Mouse (Mus musculus) megakaryocyte-erythroid progenitor cell, adult 5-6 weeks (primary cell): ENCODE data around the gene Psd. TPM values are rescaled to one million over a fixed set of nuclear protein-coding genes. Genes with fewer than 3 reads are reported as not detected.

Source experiments
- ATAC-seq: replicated peaks from 2 replicates; pipeline ENCODE4 v1.8.0; 2016; ENCODE audit warnings: mild to moderate bottlenecking, inconsistent platforms; ENCODE audit not compliant: severe bottlenecking, poor library complexity, low FRiP score, low TSS enrichment
- total RNA-seq, 2 experiments: library from RNA; stranded (forward) in 1 of 2; stranded (reverse) in 1 of 2; fragments of 200-1000, 215-1000 nt in 1 of 2; fragments of >200 nt in 1 of 2; fragmentation: Nextera tagmentation in 1 of 2; gene quantifications; 2 replicates each; pipeline ENCODE4 v1.2.3; 2014 to 2017

Gene Psd
- total RNA-seq, 2 experiments from 2014 or later, result 0.99 to 7.1 TPM

GRCm38 (mm10) chr19:46322996-46323572 lies 3.9 kb downstream of the Psd start:
- ATAC-seq, result no peak

DNA sequence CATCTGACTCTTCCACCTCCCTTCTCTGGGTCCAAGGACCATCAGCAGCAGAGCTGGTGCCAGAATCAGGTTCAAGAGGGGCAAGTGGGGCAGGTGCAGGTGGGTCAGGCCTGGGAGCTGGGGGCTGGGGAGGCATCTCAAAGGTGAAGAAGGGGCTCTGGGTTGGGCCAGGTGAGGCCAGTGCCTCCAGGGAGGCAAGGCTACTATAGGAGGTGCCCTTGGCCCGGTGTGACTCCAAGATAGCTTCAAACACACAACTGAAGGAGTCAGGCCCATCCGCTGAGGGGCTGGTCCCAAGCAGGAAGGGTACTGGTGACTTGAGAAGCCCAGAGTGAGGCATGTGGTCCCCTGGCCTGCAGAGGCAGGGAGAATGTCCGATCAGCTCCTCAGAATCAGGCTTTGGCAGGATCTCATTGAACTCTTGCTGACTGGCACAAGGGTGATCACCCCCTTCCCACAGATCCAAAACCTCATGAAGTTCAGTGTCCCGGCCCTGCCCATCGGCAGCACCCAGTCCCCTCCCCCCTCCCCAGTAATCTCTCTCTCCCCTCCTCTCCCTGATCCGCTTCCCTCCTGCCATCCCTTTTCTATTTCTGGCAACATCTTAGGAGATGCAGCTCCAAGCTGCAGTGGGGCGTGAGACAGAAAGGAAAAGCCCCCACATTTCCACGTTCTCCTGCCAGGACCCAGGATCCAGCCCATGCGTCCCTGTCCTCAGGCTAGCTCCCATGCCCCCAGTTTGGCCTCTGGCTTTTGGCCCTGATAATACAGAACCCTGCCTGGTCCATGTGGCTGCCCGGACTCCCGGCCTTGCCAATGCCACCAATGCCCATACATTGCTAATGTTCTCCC lies 4.6 kb downstream of the Psd start:
- no peak for ATAC-seq

DNA sequence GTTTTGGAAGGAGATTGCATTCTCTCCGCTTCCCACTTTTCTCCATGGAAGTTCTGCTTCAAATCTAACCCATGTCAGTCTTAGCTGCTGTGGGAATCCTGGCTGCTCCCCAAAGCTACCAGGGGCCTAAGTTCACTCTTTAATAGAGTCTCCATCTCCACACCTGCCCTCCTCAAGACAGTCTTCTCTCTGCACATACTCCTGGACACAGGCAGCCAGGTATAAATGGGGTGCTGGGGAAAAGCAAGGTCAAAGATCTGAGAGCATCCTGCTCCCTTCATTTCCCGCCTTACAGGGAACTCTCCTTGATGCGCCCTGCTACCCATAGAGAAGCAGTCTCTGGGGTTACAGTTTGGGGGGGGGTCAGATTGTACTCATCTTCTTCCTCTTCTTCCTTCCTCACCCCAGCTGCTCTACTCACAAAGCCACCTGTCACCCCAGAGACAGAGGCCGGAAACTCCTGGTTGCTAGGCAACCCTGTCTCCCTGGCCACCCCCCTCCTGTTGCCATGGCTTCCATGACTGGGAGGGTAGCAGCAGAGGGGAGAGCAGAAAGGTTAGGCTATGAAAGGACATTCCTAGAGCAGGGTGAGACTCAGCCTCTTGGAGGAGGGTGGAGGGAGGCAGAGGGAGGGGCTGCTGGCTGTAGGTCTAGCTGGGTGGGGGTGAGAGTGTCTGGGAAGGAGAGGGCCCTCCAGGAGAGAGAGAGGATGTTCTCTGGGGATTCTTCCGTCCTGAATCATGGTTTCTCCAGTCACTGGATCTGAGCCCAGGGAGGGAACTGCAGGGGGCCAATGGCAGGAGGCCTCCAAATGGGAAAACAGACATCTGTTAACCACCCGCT lies 5.6 kb downstream of the Psd start:
- no peak for ATAC-seq

GRCm38 (mm10) chr19:46320076-46320785 lies 6.7 kb downstream of the Psd start:
- no peak for ATAC-seq

DNA sequence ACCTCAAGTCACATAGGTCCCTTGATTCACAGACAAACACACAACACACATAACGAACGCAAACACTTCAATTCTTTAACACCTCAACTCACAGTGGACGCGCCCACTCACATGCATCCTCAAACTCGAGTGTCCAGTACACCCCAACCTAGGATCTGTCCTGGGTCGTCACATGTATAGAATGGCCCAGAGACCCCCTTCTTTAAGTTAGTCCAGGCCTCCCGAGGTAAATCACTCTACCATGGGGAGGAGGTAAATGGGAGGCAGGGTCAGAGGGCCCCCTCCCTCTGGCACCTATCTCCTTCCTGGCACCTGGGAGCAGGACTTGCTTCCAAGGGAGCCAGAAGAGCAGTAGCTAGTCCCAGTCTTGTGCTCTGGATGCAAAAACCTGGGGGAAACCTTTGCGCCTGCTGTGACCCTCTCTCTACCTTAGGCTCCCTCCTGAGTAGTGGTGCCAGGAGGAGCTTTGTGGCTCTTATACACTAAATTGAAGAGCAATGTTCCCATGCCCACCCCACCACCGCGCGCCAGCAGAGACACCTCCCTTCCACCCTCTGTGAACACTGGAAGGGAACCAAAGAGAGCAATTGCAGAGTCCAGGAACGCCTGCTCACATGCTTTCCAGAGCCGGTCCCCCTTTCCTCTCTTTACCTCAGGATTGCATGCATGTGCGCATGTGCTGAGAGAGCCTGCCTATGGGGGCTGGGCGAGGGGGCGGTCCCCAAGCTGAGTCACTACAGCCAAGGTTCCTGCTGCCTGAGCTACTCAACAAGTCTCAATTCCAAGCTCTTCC lies 8.2 kb downstream of the Psd start:
- ATAC-seq, result no peak

DNA sequence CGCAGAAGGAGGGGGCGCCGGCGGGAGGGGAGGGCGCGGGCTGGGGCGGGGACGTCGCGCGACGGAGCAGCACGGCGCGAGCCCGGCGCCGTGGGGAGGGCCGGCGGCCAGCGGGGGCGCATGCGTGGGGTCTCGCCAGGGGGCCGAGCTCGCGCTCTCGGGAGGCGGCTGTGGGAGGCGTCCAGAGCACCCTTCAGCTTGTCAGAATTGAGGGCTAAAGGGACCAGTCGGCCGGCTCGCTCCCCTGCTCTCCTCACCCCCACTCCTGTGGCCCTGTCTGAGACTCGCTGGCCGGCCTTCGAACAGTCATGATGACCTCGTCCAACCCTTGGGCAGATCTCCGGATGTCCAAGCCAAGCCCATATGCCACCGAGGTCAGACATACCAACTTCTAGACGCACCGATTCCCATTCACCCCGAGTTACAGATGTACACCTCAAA lies 8.9 kb downstream of the Psd start:
- no peak for ATAC-seq

- ATAC-seq, result no peak
Measured at GRCm38 (mm10) chr19:46317546-46317885, 9.4 kb downstream of the Psd start.

GRCm38 (mm10) chr19:46316846-46317545 lies 10.0 kb downstream of the Psd start:
- no peak for ATAC-seq

DNA sequence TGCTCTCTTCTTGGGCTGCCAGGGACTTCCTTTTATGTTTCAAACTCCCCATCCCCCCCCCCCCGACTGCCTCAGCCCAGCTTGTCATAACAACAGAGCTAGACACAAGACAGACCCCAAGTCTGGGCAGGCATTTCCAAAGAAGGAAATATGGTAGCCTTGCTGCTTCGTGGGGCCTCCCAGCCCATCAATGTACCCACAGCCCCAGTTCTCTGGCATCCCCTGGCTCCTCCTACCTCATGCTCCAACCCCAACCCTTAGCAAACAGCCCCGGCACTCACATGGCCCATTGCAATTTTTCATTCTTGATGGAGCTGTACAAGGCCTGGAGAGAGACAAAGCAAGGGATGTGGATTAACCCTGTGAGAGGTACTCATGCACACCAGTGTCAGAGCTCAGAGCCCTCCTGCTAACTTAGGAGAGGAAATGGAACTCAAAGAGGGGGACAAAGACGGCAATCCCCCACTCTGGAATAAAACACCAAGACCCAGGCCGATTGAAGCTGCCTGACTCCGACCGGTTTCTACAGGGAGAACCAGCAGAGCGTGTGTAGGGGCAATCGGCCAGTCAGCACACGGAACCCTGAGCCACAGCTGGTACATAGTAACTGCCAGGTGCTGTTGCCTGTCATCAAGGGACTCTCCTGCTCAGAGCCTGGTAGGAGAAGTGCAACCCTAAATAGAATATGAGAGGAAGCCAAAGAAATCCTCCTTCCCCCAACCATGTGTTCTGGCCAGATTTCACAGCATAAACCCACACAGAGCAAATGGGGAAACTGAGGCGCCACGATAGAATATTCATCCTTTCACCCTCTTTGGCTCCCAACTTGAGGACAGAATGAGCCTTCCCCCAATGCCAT lies 11.0 kb downstream of the Psd start:
- no peak for ATAC-seq

GRCm38 (mm10) chr19:46314872-46315742 lies 11.8 kb downstream of the Psd start:
- ATAC-seq, result peak; percentile 83

DNA sequence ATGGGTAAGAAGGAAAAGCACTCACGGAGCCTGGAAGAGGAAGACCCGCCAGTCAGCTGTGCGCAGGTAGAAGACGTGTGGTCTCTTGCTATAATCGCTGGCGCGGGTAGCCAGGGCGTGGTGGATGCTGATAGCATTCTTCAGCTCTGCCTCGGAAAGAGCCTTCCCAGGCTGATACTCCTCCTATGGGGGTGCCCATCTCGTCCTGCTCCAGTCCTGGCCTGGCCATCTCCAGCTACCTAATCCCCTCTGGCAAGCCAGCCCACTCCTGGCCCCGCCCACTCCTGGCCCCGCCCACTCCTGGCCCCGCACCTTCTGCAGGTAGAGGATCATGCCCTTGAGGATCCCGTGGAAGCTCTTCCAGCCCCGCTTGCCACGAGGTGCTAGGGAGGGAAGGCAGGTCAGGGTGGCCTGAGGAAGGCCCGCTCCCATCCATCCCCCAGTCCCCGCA lies 12.8 kb downstream of the Psd start:
- ATAC-seq, result peak; percentile 36; the same call in 1 of the 2 replicates

DNA sequence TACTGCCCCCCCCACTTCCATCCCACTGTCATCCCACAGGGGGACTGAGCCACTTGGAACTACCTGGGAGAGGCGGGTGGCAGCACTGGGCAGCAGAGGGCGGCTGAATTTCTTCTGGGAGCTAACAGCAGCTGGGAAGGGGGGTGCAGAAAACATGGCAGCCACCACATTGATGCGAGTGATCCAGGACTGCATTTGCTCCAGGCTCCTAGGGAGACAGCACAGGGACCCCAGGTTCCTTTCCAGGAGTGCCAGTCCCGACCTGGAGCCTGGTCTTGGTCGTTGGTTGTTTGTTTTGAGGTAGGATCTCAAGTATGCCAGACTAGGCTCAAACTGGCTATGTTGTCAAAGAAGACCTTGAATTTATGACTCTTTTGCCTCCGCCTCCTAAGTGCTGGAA lies 13.4 kb downstream of the Psd start:
- ATAC-seq, result no peak

GRCm38 (mm10) chr19:46313116-46313515 lies 13.8 kb downstream of the Psd start:
- no peak for ATAC-seq

DNA sequence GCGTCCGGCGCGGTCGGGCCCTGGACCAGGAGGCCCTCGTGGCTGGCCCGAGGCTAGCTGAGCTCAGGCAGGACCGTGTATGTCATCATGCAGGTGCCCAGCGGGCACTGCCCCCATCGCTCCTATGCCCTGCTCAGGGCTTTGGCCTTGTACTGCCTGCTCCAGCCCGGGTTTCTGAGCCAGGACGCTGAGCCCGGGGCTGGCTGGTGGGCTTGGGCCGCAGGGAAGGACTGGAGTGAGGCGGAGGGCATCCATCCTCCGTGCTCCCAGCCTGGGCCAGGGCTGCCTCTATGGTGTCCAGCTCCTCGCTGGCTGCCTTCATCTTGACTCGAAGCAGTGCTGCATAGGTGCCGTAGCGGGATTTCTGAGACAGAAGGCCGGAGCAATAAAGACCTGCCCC lies 14.4 kb downstream of the Psd start:
- ATAC-seq, result no peak

GRCm38 (mm10) chr19:46311341-46311740 lies 15.6 kb downstream of the Psd start:
- no peak for ATAC-seq

- ATAC-seq, result no peak
Measured at GRCm38 (mm10) chr19:46310312-46310865, 16.6 kb downstream of the Psd start.
